Mouse (Mus musculus): ENCODE data around the gene Gsta1. TPM values are rescaled to one million over a fixed set of nuclear protein-coding genes. Genes with fewer than 3 reads are reported as not detected.
"Not testable (repeated sequence)": the region's sequence is repeated elsewhere in the genome, so short reads cannot be mapped to it uniquely, and the experiment has no call there.

Gsta1 gene
- polyA plus RNA-seq, 1 experiment from 2014 or later = not detected

GRCm38 (mm10) chr9:78256914-78257313 lies 26.5 kb downstream of the Gsta1 start, which contains the start of gene Gm3776:
Gm3776 (plus strand) TSS chr9:78257129.
- H3K4me2 ChIP-seq (ENCODE audit: low read depth, low read length); H3K36me3 ChIP-seq (replicated peaks; ENCODE audit: control insufficient read depth, insufficient read depth, low read depth, low read length); H3K9ac ChIP-seq (replicated peaks; ENCODE audit: low read length); H3K27ac ChIP-seq (replicated peaks; ENCODE audit: low read depth, low read length); H3K4me3 ChIP-seq (ENCODE audit: low read depth, low read length); DNase-seq (ENCODE audit: low spot score); H3K27me3 ChIP-seq (ENCODE audit: control insufficient read depth, insufficient read depth, low read length); H3K9me3 ChIP-seq (replicated peaks; ENCODE audit: control insufficient read depth, low read length); ATAC-seq (replicated peaks; ENCODE audit: insufficient number of reproducible peaks, low FRiP score, low TSS enrichment, low read depth); H3K4me1 ChIP-seq (ENCODE audit: control insufficient read depth, insufficient read depth, low read length): not testable (repeated sequence)
- 83% methylated on average over 1 of the region's 3 CpGs for WGBS

GRCm38 (mm10) chr9:78259688-78260087 lies 29.2 kb downstream of the Gsta1 start:
- not testable (repeated sequence) for H3K27ac ChIP-seq (replicated peaks; ENCODE audit: low read depth, low read length); DNase-seq (ENCODE audit: low spot score); H3K27me3 ChIP-seq (ENCODE audit: control insufficient read depth, insufficient read depth, low read length); H3K4me1 ChIP-seq (ENCODE audit: control insufficient read depth, insufficient read depth, low read length); ATAC-seq (replicated peaks; ENCODE audit: insufficient number of reproducible peaks, low FRiP score, low TSS enrichment, low read depth); H3K9me3 ChIP-seq (replicated peaks; ENCODE audit: control insufficient read depth, low read length); H3K4me3 ChIP-seq (ENCODE audit: low read depth, low read length); H3K9ac ChIP-seq (replicated peaks; ENCODE audit: low read length); H3K4me2 ChIP-seq (ENCODE audit: low read depth, low read length); H3K36me3 ChIP-seq (replicated peaks; ENCODE audit: control insufficient read depth, insufficient read depth, low read depth, low read length)
- WGBS = 0% methylated on average over 1 of the region's 6 CpGs

GRCm38 (mm10) chr9:78270945-78271344 lies 40.5 kb downstream of the Gsta1 start:
- not testable (repeated sequence) for H3K4me2 ChIP-seq (ENCODE audit: low read depth, low read length); H3K27me3 ChIP-seq (ENCODE audit: control insufficient read depth, insufficient read depth, low read length); H3K4me3 ChIP-seq (ENCODE audit: low read depth, low read length); H3K9me3 ChIP-seq (replicated peaks; ENCODE audit: control insufficient read depth, low read length); ATAC-seq (replicated peaks; ENCODE audit: insufficient number of reproducible peaks, low FRiP score, low TSS enrichment, low read depth); DNase-seq (ENCODE audit: low spot score); H3K36me3 ChIP-seq (replicated peaks; ENCODE audit: control insufficient read depth, insufficient read depth, low read depth, low read length); H3K4me1 ChIP-seq (ENCODE audit: control insufficient read depth, insufficient read depth, low read length); H3K9ac ChIP-seq (replicated peaks; ENCODE audit: low read length); H3K27ac ChIP-seq (replicated peaks; ENCODE audit: low read depth, low read length)
- 80% methylated on average over 3 of the region's 3 CpGs for WGBS

- not testable (repeated sequence) for H3K4me3 ChIP-seq (ENCODE audit: low read depth, low read length); H3K4me1 ChIP-seq (ENCODE audit: control insufficient read depth, insufficient read depth, low read length); ATAC-seq (replicated peaks; ENCODE audit: insufficient number of reproducible peaks, low FRiP score, low TSS enrichment, low read depth); DNase-seq (ENCODE audit: low spot score); H3K9ac ChIP-seq (replicated peaks; ENCODE audit: low read length); H3K9me3 ChIP-seq (replicated peaks; ENCODE audit: control insufficient read depth, low read length); H3K36me3 ChIP-seq (replicated peaks; ENCODE audit: control insufficient read depth, insufficient read depth, low read depth, low read length); H3K27me3 ChIP-seq (ENCODE audit: control insufficient read depth, insufficient read depth, low read length); H3K4me2 ChIP-seq (ENCODE audit: low read depth, low read length); H3K27ac ChIP-seq (replicated peaks; ENCODE audit: low read depth, low read length)
- 82% methylated on average over 4 of the region's 4 CpGs for WGBS
These were observed 51.7 kb downstream of the Gsta1 start for GRCm38 (mm10) chr9:78282002-78282711.

GRCm38 (mm10) chr9:78289063-78289462 lies 58.6 kb downstream of the Gsta1 start:
- not testable (repeated sequence) for H3K27ac ChIP-seq (replicated peaks; ENCODE audit: low read depth, low read length); H3K27me3 ChIP-seq (ENCODE audit: control insufficient read depth, insufficient read depth, low read length); H3K9me3 ChIP-seq (replicated peaks; ENCODE audit: control insufficient read depth, low read length); H3K4me3 ChIP-seq (ENCODE audit: low read depth, low read length); H3K9ac ChIP-seq (replicated peaks; ENCODE audit: low read length); H3K36me3 ChIP-seq (replicated peaks; ENCODE audit: control insufficient read depth, insufficient read depth, low read depth, low read length); H3K4me1 ChIP-seq (ENCODE audit: control insufficient read depth, insufficient read depth, low read length); ATAC-seq (replicated peaks; ENCODE audit: insufficient number of reproducible peaks, low FRiP score, low TSS enrichment, low read depth); DNase-seq (ENCODE audit: low spot score); H3K4me2 ChIP-seq (ENCODE audit: low read depth, low read length)
- 67% methylated on average over 1 of the region's 1 CpGs for WGBS

- not testable (repeated sequence) for DNase-seq (ENCODE audit: low spot score); ATAC-seq (replicated peaks; ENCODE audit: insufficient number of reproducible peaks, low FRiP score, low TSS enrichment, low read depth); H3K4me2 ChIP-seq (ENCODE audit: low read depth, low read length); H3K27me3 ChIP-seq (ENCODE audit: control insufficient read depth, insufficient read depth, low read length); H3K36me3 ChIP-seq (replicated peaks; ENCODE audit: control insufficient read depth, insufficient read depth, low read depth, low read length); H3K9ac ChIP-seq (replicated peaks; ENCODE audit: low read length); H3K27ac ChIP-seq (replicated peaks; ENCODE audit: low read depth, low read length); H3K9me3 ChIP-seq (replicated peaks; ENCODE audit: control insufficient read depth, low read length); H3K4me1 ChIP-seq (ENCODE audit: control insufficient read depth, insufficient read depth, low read length); H3K4me3 ChIP-seq (ENCODE audit: low read depth, low read length)
- WGBS = 88% methylated on average over 3 of the region's 3 CpGs
These were observed 59.3 kb downstream of the Gsta1 start, which contains the start of gene Gm10639 for GRCm38 (mm10) chr9:78289723-78290122. Gm10639 (plus strand) TSS chr9:78289923.

Other genes starting within 250 kb of the Gsta1 start
- gene Gcm1, start 178.7 kb upstream of the Gsta1 start, polyA plus RNA-seq (2014; fragmentation: Nextera tagmentation; extraction: Ambion mirVana) = not detected in 2 replicates
- gene Fbxo9, start 121.6 kb upstream of the Gsta1 start, polyA plus RNA-seq (2014; fragmentation: Nextera tagmentation; extraction: Ambion mirVana) = 37.3 and 37.4 TPM in 2 replicates
- gene Ick, start 121.5 kb upstream of the Gsta1 start, polyA plus RNA-seq (2014; fragmentation: Nextera tagmentation; extraction: Ambion mirVana) = 33.4 and 35.2 TPM in 2 replicates
- gene Gsta4, start 47.9 kb upstream of the Gsta1 start, polyA plus RNA-seq (2014; fragmentation: Nextera tagmentation; extraction: Ambion mirVana) = 120 and 124 TPM in 2 replicates
- not detected in 2 replicates for gene Gm3776, start 26.5 kb downstream of the Gsta1 start, polyA plus RNA-seq (2014; fragmentation: Nextera tagmentation; extraction: Ambion mirVana)
- not detected in 2 replicates for gene Gm10639, start 59.3 kb downstream of the Gsta1 start, polyA plus RNA-seq (2014; fragmentation: Nextera tagmentation; extraction: Ambion mirVana)
- gene Omt2a, start 84.1 kb downstream of the Gsta1 start, polyA plus RNA-seq (2014; fragmentation: Nextera tagmentation; extraction: Ambion mirVana) = not detected in 2 replicates
- gene Omt2b, start 96.9 kb downstream of the Gsta1 start, polyA plus RNA-seq (2014; fragmentation: Nextera tagmentation; extraction: Ambion mirVana) = not detected in 2 replicates
- not detected in 2 replicates for gene Gsta2, start 125.1 kb downstream of the Gsta1 start, polyA plus RNA-seq (2014; fragmentation: Nextera tagmentation; extraction: Ambion mirVana)
- gene Dppa5a, start 137.5 kb downstream of the Gsta1 start, polyA plus RNA-seq (2014; fragmentation: Nextera tagmentation; extraction: Ambion mirVana) = not detected in 2 replicates
- gene Ooep, start 148.1 kb downstream of the Gsta1 start, polyA plus RNA-seq (2014; fragmentation: Nextera tagmentation; extraction: Ambion mirVana) = 1.4 and 1.9 TPM in 2 replicates
- 0.15 TPM in 1 of 2 replicates, not detected in the other for gene Ddx43, start 165.1 kb downstream of the Gsta1 start, polyA plus RNA-seq (2014; fragmentation: Nextera tagmentation; extraction: Ambion mirVana)
- 0.84 and 0.92 TPM in 2 replicates for gene Cgas, start 212.6 kb downstream of the Gsta1 start, polyA plus RNA-seq (2014; fragmentation: Nextera tagmentation; extraction: Ambion mirVana)
- 21.4 and 24.7 TPM in 2 replicates for gene Mto1, start 217.6 kb downstream of the Gsta1 start, polyA plus RNA-seq (2014; fragmentation: Nextera tagmentation; extraction: Ambion mirVana)
- 0.32 and 0.70 TPM in 2 replicates for gene Gm17324, start 218.1 kb downstream of the Gsta1 start, polyA plus RNA-seq (2014; fragmentation: Nextera tagmentation; extraction: Ambion mirVana)